15 mouse cellular contexts compared by ENCODE assay signal in genomic region chr7:99393711-99394325, GRCm38 (mm10). TPM values are rescaled to one million over a fixed set of nuclear protein-coding genes. Genes with fewer than 3 reads are reported as not detected.
DNase-seq lines count a peak whose midpoint lies in the region; ATAC-seq and TF ChIP-seq lines count a peak whose summit lies in the region.
"Had no signal": no experiment of that assay in that cellular context is flagged by ENCODE, and none has a peak within 500 bp of the region (broad histone marks: within the 10 kb centered on the region; RNA-seq: fewer than 3 reads in every experiment).

No protein-coding gene starts in this region.

- no peak overlapping the region for H3K27ac ChIP-seq in gastrocnemius, adult 2 months
- H3K27ac ChIP-seq in embryonic facial prominence, embryonic 14.5 days (replicated peaks; ENCODE audit: low read depth, low read length), result peak overlapping the region; percentile 39; the same call in 1 of the 2 replicates
- H3K27ac ChIP-seq: neural tube, embryonic 12.5 days had no signal

- intact Hi-C loops in gastrocnemius, adult 2 months (cut with DNase I), result no loop called here

- H3K9me3 ChIP-seq in embryonic facial prominence, embryonic 14.5 days (ENCODE audit: control insufficient read depth, low read length), result no peaks in the 10 kb centered on the region
- H3K9me3 ChIP-seq: megakaryocyte, embryonic 14.5 days; neural tube, embryonic 12.5 days had no signal

- H3K4me1 ChIP-seq in embryonic facial prominence, embryonic 14.5 days (ENCODE audit: control insufficient read depth, insufficient read depth, low read length), result peaks cover 29% of the 10 kb centered on the region
- H3K4me1 ChIP-seq: megakaryocyte, embryonic 14.5 days had no signal

- TF ChIP-seq CTCF in gastrocnemius, adult 2 months (IDR thresholded peaks at IDR 0.05), result no peak

- WGBS in embryonic facial prominence, embryonic 14.5 days, result 65% methylated on average over 13 of the region's 13 CpGs

- peak; percentile 28 for ATAC-seq in activated CD4-positive, CD25-positive, alpha-beta regulatory T cell, adult 4 months
- ATAC-seq in embryonic facial prominence, embryonic 14.5 days (ENCODE audit: low read depth), result peak; percentile 24; the same call in 1 of the 2 replicates

- no peaks in the 10 kb centered on the region for H3K27me3 ChIP-seq in embryonic facial prominence, embryonic 14.5 days (replicated peaks; ENCODE audit: control insufficient read depth, insufficient read depth, low read length)
- H3K27me3 ChIP-seq: CH12.LX; neural tube, embryonic 12.5 days had no signal

- H3K36me3 ChIP-seq in embryonic facial prominence, embryonic 14.5 days (ENCODE audit: control insufficient read depth, insufficient read depth, low read length), result no peaks in the 10 kb centered on the region

- H3K4me2 ChIP-seq in embryonic facial prominence, embryonic 14.5 days (ENCODE audit: low read depth, low read length), result no peak overlapping the region
- H3K4me2 ChIP-seq: neural tube, embryonic 12.5 days had no signal

- peak; percentile 37 for DNase-seq in gastrocnemius, adult 2 months
- DNase-seq in gastrocnemius, postnatal 4 days (ENCODE audit: low spot score in 2 of 2), result no peak
- peak; percentile 65 for DNase-seq in embryonic facial prominence, embryonic 14.5 days (ENCODE audit: low spot score)
- DNase-seq in right cerebral cortex, postnatal 14 days, result peak; percentile 43
- no peak for DNase-seq in heart, adult 8-10 months (ENCODE audit: low spot score)
- no peak for DNase-seq in kidney, postnatal 10 days
- no peak for DNase-seq in embryo, embryonic 10.5 days (ENCODE audit: low spot score)
- DNase-seq: gastrocnemius, postnatal 25 days; heart, postnatal 14 days; kidney, adult 2 months had no signal

- no peak overlapping the region for H3K9ac ChIP-seq in embryonic facial prominence, embryonic 14.5 days (ENCODE audit: low read depth, low read length)
- H3K9ac ChIP-seq: neural tube, embryonic 12.5 days had no signal

- H3K4me3 ChIP-seq in gastrocnemius, adult 2 months, result no peak overlapping the region
- no peak overlapping the region for H3K4me3 ChIP-seq in embryonic facial prominence, embryonic 14.5 days (ENCODE audit: low read depth, low read length)
- H3K4me3 ChIP-seq: erythroblast, embryonic 14.5 days; megakaryocyte, embryonic 14.5 days; neural tube, embryonic 12.5 days had no signal

RNA-seq across cellular contexts. Expression of gene Gdpd5, which starts 12.6 kb away (rescaled TPM):
- total RNA-seq in gastrocnemius, adult 2 months (2021), result 1 to 10 TPM; 5.4 to 6.7 TPM
- total RNA-seq in gastrocnemius, postnatal 4 days (2021), result 10 to 100 TPM; 17.1 to 19.2 TPM
- polyA plus RNA-seq in activated CD4-positive, CD25-positive, alpha-beta regulatory T cell, adult 4 months (2017; shearing (Covaris generic)), result 10 to 100 TPM in 1 of 2 experiments, 1 to 10 TPM in 1; 9.7 to 14.7 TPM
- polyA plus RNA-seq in embryonic facial prominence, embryonic 14.5 days (2014; fragmentation: Nextera tagmentation; extraction: Ambion mirVana), result 15.0 and 17.5 TPM in 2 replicates
- total RNA-seq in heart, adult 8-10 months (2022), result 10 to 100 TPM; 19.7 to 30.7 (median 24.3) TPM

RNA-seq across cellular contexts. Expression of gene Serpinh1, which starts 40.8 kb away (rescaled TPM):
- total RNA-seq in gastrocnemius, adult 2 months (2021), result 100 to 1,000 TPM in 1 of 2 experiments, 10 to 100 TPM in 1; 47.0 to 124 TPM
- total RNA-seq in gastrocnemius, postnatal 4 days (2021), result 100 to 1,000 TPM; 409 to 535 TPM
- polyA plus RNA-seq in activated CD4-positive, CD25-positive, alpha-beta regulatory T cell, adult 4 months (2017; shearing (Covaris generic)), result not detected
- 918 and 945 TPM in 2 replicates for polyA plus RNA-seq in embryonic facial prominence, embryonic 14.5 days (2014; fragmentation: Nextera tagmentation; extraction: Ambion mirVana)
- total RNA-seq in heart, adult 8-10 months (2022), result 100 to 1,000 TPM; 129 to 268 (median 205) TPM
- total RNA-seq: CH12.LX had no signal

Comparison
In these comparisons a context has a peak if more than half of its experiments do, and no peak if none do; other contexts are left out.
1. DNase-seq: peak in gastrocnemius, adult 2 months (single experiment), embryonic facial prominence, embryonic 14.5 days (single experiment) and right cerebral cortex, postnatal 14 days (single experiment); none in gastrocnemius, postnatal 4 days (0 of 2), heart, adult 8-10 months (single experiment), kidney, postnatal 10 days (single experiment) and embryo, embryonic 10.5 days (single experiment).